In the genomic region with DNA sequence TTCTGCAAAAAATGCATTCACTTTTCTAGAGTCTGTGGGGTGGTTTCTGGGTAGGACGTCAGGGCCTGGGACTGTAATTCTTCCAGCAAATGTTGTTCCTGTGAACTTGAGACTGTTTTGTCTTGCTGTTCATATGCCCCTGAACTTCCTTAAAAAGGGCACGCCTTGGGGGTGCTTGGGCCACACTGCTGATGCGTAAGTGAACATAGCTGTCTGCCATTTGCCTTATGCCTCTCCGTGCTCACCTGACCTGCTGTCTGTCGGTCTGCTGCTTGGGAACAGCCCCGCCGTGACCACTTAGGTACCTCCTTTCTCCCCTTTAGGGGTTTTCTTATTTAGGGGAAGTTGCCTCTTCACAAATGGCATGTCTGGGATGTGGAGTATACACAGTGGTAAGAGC, we compare ENCODE assay signal across 33 mouse cellular contexts. TPM values are rescaled to one million over a fixed set of nuclear protein-coding genes. Genes with fewer than 3 reads are reported as not detected.
A peak's percentile ranks its signal among the peaks of the same experiment; 100 is the strongest.
DNase-seq lines count a peak whose midpoint lies in the region; ATAC-seq and TF ChIP-seq lines count a peak whose summit lies in the region.
"Had no signal": no experiment of that assay in that cellular context is flagged by ENCODE, and none has a peak within 500 bp of the region (broad histone marks: within the 10 kb centered on the region; RNA-seq: fewer than 3 reads in every experiment).

No protein-coding gene starts in this region.

- H3K4me3 ChIP-seq in bone marrow macrophage, adult 2 months (ENCODE audit: insufficient read depth, low read length) = no peak overlapping the region
- H3K4me3 ChIP-seq: embryonic facial prominence, embryonic 10.5 days; embryonic facial prominence, embryonic 13.5 days; erythroblast, embryonic 14.5 days; forebrain, embryonic 12.5 days; forebrain, embryonic 15.5 days; heart, adult 2 months; heart, embryonic 10.5 days; heart, embryonic 13.5 days; hindbrain, embryonic 12.5 days; hindbrain, embryonic 15.5 days had no signal

- TF ChIP-seq POLR2A in bone marrow macrophage, adult 2 months (IDR thresholded peaks at IDR 0.05; ENCODE audit: borderline replicate concordance, low read depth, low read length) = no peak

- ATAC-seq in megakaryocyte progenitor cell, adult 5-6 weeks (replicated peaks; ENCODE audit: poor library complexity) = peak; percentile 21; the same call in 1 of the 2 replicates
- ATAC-seq: CD4-positive, CD25-positive, alpha-beta regulatory T cell, adult 4 months; forebrain, embryonic 15.5 days had no signal

- no peak for TF ChIP-seq CTCF in bone marrow macrophage, adult 2 months (IDR thresholded peaks at IDR 0.05; ENCODE audit: low read depth, low read length)

- peaks cover 80% of the 10 kb centered on the region for H3K4me1 ChIP-seq in bone marrow macrophage, adult 2 months (ENCODE audit: control insufficient read depth, insufficient read depth, low read length)

- DNase-seq in heart, adult 11 months = peak; percentile 91
- no peak for DNase-seq in heart, postnatal 4 days
- DNase-seq in cerebellum, postnatal 10 days = no peak
- no peak for DNase-seq in left cerebral cortex, adult 9 months (ENCODE audit: low spot score in 2 of 2)
- DNase-seq in cerebellum, postnatal 14 days = no peak
- DNase-seq: adrenal gland, adult 2 months; adrenal gland, postnatal 25 days; cerebellum, adult 18-20 months; cerebellum, adult 9-10 months; cerebellum, postnatal 36 days; embryo, embryonic 11 days; gastrocnemius, postnatal 10 days; gastrocnemius, postnatal 36 days; heart, adult 2 months; heart, postnatal 14 days had no signal

- H3K27ac ChIP-seq in bone marrow macrophage, adult 2 months (ENCODE audit: insufficient read depth, low read depth, low read length) = peak overlapping the region; percentile 83
- H3K27ac ChIP-seq: embryonic facial prominence, embryonic 10.5 days; embryonic facial prominence, embryonic 13.5 days; forebrain, embryonic 12.5 days; heart, adult 2 months; heart, embryonic 10.5 days; heart, embryonic 13.5 days; hindbrain, embryonic 15.5 days had no signal

RNA-seq across cellular contexts. Expression of a gene that starts 9.0 kb away (rescaled TPM):
- total RNA-seq in heart, postnatal 4 days (2021) = 100 to 1,000 TPM; 117 to 133 TPM
- polyA plus RNA-seq in bone marrow macrophage, adult 2 months (2012; ENCODE audit: insufficient read depth, insufficient read length, missing spikeins) = 45.7 and 50.2 TPM in 2 replicates
- total RNA-seq in megakaryocyte progenitor cell, adult 5-6 weeks (2015) = 2.4 and 4.5 TPM in 2 replicates
- total RNA-seq in megakaryocyte progenitor cell, adult 5-6 weeks (2017) = 1.9 and 3.8 TPM in 2 replicates

RNA-seq across cellular contexts. Expression of a gene that starts 24.2 kb away (rescaled TPM):
- not detected for total RNA-seq in heart, postnatal 4 days (2021)
- not detected in 2 replicates for polyA plus RNA-seq in bone marrow macrophage, adult 2 months (2012; ENCODE audit: insufficient read depth, insufficient read length, missing spikeins)
- total RNA-seq in megakaryocyte progenitor cell, adult 5-6 weeks (2015) = not detected in 2 replicates
- total RNA-seq in megakaryocyte progenitor cell, adult 5-6 weeks (2017) = not detected in 2 replicates
- total RNA-seq: adrenal gland, adult 2 months; adrenal gland, postnatal 25 days; gastrocnemius, postnatal 10 days; gastrocnemius, postnatal 36 days; heart, adult 2 months; heart, postnatal 14 days; hematopoietic stem cell, adult 5-6 weeks; MEL had no signal
- polyA plus RNA-seq: adrenal gland, adult 2 months; C2C12; CD4-positive, CD25-positive, alpha-beta regulatory T cell, adult 4 months; cortical plate, adult 2 months; embryonic facial prominence, embryonic 10.5 days; embryonic facial prominence, embryonic 13.5 days; erythroblast, embryonic 14.5 days; forebrain, embryonic 12.5 days; forebrain, embryonic 15.5 days; heart, adult 2 months; heart, embryonic 10.5 days; heart, embryonic 13.5 days; heart, embryonic 16.5 days; hindbrain, embryonic 12.5 days; intestine, embryonic 14.5 days had no signal

RNA-seq across cellular contexts. Expression of a gene that starts 53.3 kb away (rescaled TPM):
- 1 to 10 TPM; 5.5 to 6.8 TPM for total RNA-seq in heart, postnatal 4 days (2021)
- 9.6 and 12.6 TPM in 2 replicates for polyA plus RNA-seq in bone marrow macrophage, adult 2 months (2012; ENCODE audit: insufficient read depth, insufficient read length, missing spikeins)
- total RNA-seq in megakaryocyte progenitor cell, adult 5-6 weeks (2015) = 15.1 and 15.5 TPM in 2 replicates
- total RNA-seq in megakaryocyte progenitor cell, adult 5-6 weeks (2017) = 20.8 TPM in 2 replicates

RNA-seq across cellular contexts. Expression of a gene that starts 53.5 kb away (rescaled TPM):
- 10 to 100 TPM; 46.6 to 48.8 TPM for total RNA-seq in heart, postnatal 4 days (2021)
- polyA plus RNA-seq in bone marrow macrophage, adult 2 months (2012; ENCODE audit: insufficient read depth, insufficient read length, missing spikeins) = 60.7 and 69.6 TPM in 2 replicates
- 88.1 and 94.9 TPM in 2 replicates for total RNA-seq in megakaryocyte progenitor cell, adult 5-6 weeks (2015)
- total RNA-seq in megakaryocyte progenitor cell, adult 5-6 weeks (2017) = 50.2 and 60.3 TPM in 2 replicates

RNA-seq across cellular contexts. Expression of a gene that starts 54.7 kb away (rescaled TPM):
- not detected for total RNA-seq in heart, postnatal 4 days (2021)
- not detected in 2 replicates for polyA plus RNA-seq in bone marrow macrophage, adult 2 months (2012; ENCODE audit: insufficient read depth, insufficient read length, missing spikeins)
- total RNA-seq in megakaryocyte progenitor cell, adult 5-6 weeks (2015) = not detected in 2 replicates
- total RNA-seq in megakaryocyte progenitor cell, adult 5-6 weeks (2017) = not detected in 2 replicates
- total RNA-seq: adrenal gland, adult 2 months; adrenal gland, postnatal 25 days; gastrocnemius, postnatal 10 days; gastrocnemius, postnatal 36 days; heart, adult 2 months; heart, postnatal 14 days; hematopoietic stem cell, adult 5-6 weeks; MEL had no signal
- polyA plus RNA-seq: adrenal gland, adult 2 months; C2C12; CD4-positive, CD25-positive, alpha-beta regulatory T cell, adult 4 months; cortical plate, adult 2 months; embryonic facial prominence, embryonic 10.5 days; embryonic facial prominence, embryonic 13.5 days; erythroblast, embryonic 14.5 days; forebrain, embryonic 12.5 days; forebrain, embryonic 15.5 days; heart, adult 2 months; heart, embryonic 10.5 days; heart, embryonic 13.5 days; heart, embryonic 16.5 days; hindbrain, embryonic 12.5 days; hindbrain, embryonic 15.5 days; intestine, embryonic 14.5 days had no signal

Comparison
In these comparisons a context has a peak if more than half of its experiments do, and no peak if none do; other contexts are left out.
1. RNA of a gene that starts 9.0 kb away (total RNA-seq): 117 to 133 TPM in heart, postnatal 4 days; 1.9 to 4.5 TPM in megakaryocyte progenitor cell, adult 5-6 weeks; every median in the first group is over 10 times any median in the second.